Mouse (Mus musculus): Measurements from ENCODE around the gene Camta1.
"Not testable (repeated sequence)": the region's sequence is repeated elsewhere in the genome, so short reads cannot be mapped to it uniquely, and the experiment has no call there.

The Camta1 gene

DNA sequence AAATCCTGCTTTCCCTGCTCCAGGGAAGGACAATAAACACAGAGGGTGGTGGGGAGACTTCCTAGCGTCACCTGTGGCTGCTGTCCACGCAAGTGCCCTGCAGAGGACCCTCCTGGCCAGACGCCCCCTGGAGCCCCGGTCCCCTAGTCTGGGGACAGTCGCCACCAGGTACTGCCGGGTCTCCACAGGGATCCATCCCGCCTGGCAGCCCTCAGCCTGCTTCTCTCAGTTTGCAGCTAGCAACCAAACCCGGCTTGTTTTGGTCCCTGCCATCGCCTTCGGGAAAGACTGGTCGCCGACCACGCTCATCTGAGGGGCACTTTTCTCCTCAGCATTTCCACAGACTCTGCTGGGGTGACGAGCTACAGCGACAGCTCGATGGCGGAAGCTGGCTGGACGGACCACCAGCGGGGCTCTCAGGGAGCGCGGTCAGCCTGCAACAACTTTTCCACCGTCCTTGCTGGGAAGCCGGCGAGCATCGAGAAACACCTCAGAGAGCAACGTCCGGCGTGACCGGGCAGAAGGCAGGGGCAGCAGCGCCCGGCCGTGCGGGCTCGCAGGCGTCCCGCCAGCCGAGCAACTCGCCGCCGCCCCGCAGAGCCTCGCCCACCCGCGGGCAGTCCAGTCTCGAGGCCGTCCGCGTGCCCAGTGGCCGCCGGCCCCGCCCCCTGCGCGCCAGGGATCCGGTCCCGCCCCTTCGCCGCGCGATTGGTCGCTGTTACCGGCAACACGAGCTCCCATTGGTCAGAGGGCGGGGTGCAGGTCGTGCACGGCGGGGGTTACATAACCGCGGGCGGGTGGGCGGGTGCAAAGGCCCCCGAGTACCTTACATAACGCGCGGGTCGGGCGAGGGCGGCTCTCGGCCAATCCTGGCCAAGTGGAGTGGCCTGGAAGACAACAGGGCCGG lies 817.4 kb downstream of the Camta1 start, which contains the start of gene Per3:
Gene Per3, minus strand, starts transcription at position 629 of the 907 bp plus-strand sequence.
- H3K27me3 ChIP-seq (ENCODE audit: insufficient read depth, low read length): peaks cover 11% of the 10 kb centered on the region
- peak within 1 kb of the TSS; percentile 84 for H3K4me3 ChIP-seq (replicated peaks; ENCODE audit: low read length)
- H3K4me1 ChIP-seq (replicated peaks; ENCODE audit: low read depth, low read length): peaks cover 26% of the 10 kb centered on the region
- H3K36me3 ChIP-seq (ENCODE audit: insufficient read depth, low read length): peaks cover 31% of the 10 kb centered on the region
- no peaks in the 10 kb centered on the region for H3K9me3 ChIP-seq (ENCODE audit: low read length)
- TF ChIP-seq POU5F1 (IDR thresholded peaks at IDR 0.05; ENCODE audit: borderline replicate concordance, low read length) (no peak), NANOG (IDR thresholded peaks at IDR 0.05; ENCODE audit: borderline replicate concordance, low read length) (no peak), CTCF (conservative IDR thresholded peaks at IDR 0.05; ENCODE audit: low read length) (no peak)

DNA sequence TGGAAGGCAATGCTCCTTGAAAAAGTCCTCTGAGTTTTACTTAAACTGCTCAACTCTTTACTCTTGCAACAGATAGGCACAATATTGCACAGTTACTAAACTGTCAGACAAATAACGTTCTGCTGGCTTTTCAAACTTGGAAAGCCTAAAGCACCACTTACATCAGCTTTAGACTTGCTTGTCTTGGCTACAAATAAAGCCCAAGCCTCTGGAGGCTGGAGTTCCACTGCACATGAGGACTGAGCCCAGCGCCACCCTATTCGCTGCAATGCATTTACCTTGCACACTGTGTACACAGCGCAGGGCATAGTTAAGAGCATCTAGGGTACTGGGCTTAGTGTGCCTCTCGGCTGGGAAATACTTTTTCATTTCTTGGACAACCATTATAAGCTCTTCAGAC lies 818.4 kb downstream of the Camta1 start:
- Histone ChIP-seq H3K27me3 (ENCODE audit: insufficient read depth, low read length) (peaks cover 11% of the 10 kb centered on the region), H3K4me3 (replicated peaks; ENCODE audit: low read length) (no peak overlapping the region), H3K9me3 (ENCODE audit: low read length) (no peaks in the 10 kb centered on the region), H3K36me3 (ENCODE audit: insufficient read depth, low read length) (peaks cover 21% of the 10 kb centered on the region), H3K4me1 (replicated peaks; ENCODE audit: low read depth, low read length) (peaks cover 26% of the 10 kb centered on the region)
- TF ChIP-seq NANOG (IDR thresholded peaks at IDR 0.05; ENCODE audit: borderline replicate concordance, low read length): no peak
- no peak for TF ChIP-seq POU5F1 (IDR thresholded peaks at IDR 0.05; ENCODE audit: borderline replicate concordance, low read length)
- no peak for TF ChIP-seq CTCF (conservative IDR thresholded peaks at IDR 0.05; ENCODE audit: low read length)

DNA sequence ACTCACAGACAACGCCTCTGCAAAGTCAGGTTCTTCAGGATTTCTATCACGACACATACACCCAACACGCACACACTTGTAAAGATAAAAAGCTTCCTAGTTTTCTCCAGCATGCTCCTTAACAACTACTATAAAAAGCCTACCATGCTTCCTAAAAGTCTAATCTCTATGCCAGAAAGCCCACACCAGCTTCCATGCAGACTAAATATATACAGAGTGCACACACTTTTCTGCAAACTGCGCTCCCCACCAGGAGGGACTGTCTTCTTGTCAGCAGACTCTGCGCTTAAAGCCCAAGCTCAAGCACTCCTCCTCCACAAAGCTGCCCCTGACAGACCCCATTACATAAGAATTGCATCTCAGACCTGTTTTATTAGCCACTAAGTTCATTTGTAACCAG lies 820.2 kb downstream of the Camta1 start:
- H3K9me3 ChIP-seq (ENCODE audit: low read length): no peaks in the 10 kb centered on the region
- TF ChIP-seq POU5F1 (IDR thresholded peaks at IDR 0.05; ENCODE audit: borderline replicate concordance, low read length): no peak
- peak; percentile 42; the same call in 1 of the 2 replicates for TF ChIP-seq NANOG (IDR thresholded peaks at IDR 0.05; ENCODE audit: borderline replicate concordance, low read length)
- TF ChIP-seq CTCF (conservative IDR thresholded peaks at IDR 0.05; ENCODE audit: low read length): no peak
- no peak overlapping the region for H3K4me3 ChIP-seq (replicated peaks; ENCODE audit: low read length)
- peaks cover 11% of the 10 kb centered on the region for H3K27me3 ChIP-seq (ENCODE audit: insufficient read depth, low read length)
- peaks cover 32% of the 10 kb centered on the region for H3K4me1 ChIP-seq (replicated peaks; ENCODE audit: low read depth, low read length)
- peaks cover 9% of the 10 kb centered on the region; the same call in 1 of the 2 replicates for H3K36me3 ChIP-seq (ENCODE audit: insufficient read depth, low read length)

DNA sequence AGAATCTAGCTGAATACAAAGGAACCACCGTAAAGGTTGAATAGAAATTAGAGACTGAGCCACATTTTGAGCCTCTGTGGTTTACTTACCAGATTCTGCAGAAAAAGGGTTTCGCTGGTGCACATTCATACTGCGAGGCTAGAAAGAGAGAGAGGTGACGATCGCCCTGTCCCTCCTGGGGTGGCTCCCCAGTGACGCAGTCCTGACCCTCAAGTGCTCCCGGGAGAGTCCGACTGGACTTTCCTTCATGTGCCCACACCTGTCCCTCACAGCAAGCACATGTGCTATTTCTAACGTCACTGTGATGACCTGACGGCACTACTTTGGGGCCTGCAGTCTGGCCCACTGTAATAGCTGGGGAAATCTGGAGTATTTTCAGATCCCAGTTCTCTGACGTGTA lies 823.9 kb downstream of the Camta1 start:
- H3K4me3 ChIP-seq (replicated peaks; ENCODE audit: low read length): no peak overlapping the region
- H3K9me3 ChIP-seq (ENCODE audit: low read length): no peaks in the 10 kb centered on the region
- peaks cover 19% of the 10 kb centered on the region for H3K4me1 ChIP-seq (replicated peaks; ENCODE audit: low read depth, low read length)
- no peak for TF ChIP-seq CTCF (conservative IDR thresholded peaks at IDR 0.05; ENCODE audit: low read length)
- TF ChIP-seq POU5F1 (IDR thresholded peaks at IDR 0.05; ENCODE audit: borderline replicate concordance, low read length): no peak
- no peak for TF ChIP-seq NANOG (IDR thresholded peaks at IDR 0.05; ENCODE audit: borderline replicate concordance, low read length)
- H3K36me3 ChIP-seq (ENCODE audit: insufficient read depth, low read length): peaks cover 15% of the 10 kb centered on the region
- no peaks in the 10 kb centered on the region for H3K27me3 ChIP-seq (ENCODE audit: insufficient read depth, low read length)

DNA sequence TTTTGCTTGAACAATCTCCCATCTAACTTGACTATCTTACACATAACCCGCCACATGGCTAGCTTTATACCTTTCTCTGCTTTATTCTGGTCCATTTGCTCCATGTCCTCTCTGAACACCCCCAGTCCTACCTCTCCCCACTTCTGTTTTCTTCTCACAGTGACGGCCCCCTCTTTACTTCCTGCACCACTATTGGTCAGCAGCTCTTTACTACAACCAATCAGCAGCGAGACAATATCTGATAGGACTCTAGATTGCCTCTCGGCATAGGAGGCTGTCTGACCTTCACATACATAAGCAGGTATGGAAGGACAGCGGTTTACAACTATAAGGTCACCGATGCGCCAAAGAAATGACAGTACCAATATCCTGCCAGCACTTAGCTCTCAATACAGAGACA lies 825.2 kb downstream of the Camta1 start:
- TF ChIP-seq POU5F1 (IDR thresholded peaks at IDR 0.05; ENCODE audit: borderline replicate concordance, low read length) (no peak), NANOG (IDR thresholded peaks at IDR 0.05; ENCODE audit: borderline replicate concordance, low read length) (no peak; the same call in 1 of the 2 replicates), CTCF (conservative IDR thresholded peaks at IDR 0.05; ENCODE audit: low read length) (no peak)
- Histone ChIP-seq H3K27me3 (ENCODE audit: insufficient read depth, low read length) (no peaks in the 10 kb centered on the region), H3K4me1 (replicated peaks; ENCODE audit: low read depth, low read length) (peaks cover 13% of the 10 kb centered on the region), H3K9me3 (ENCODE audit: low read length) (no peaks in the 10 kb centered on the region), H3K36me3 (ENCODE audit: insufficient read depth, low read length) (peaks cover 15% of the 10 kb centered on the region), H3K4me3 (replicated peaks; ENCODE audit: low read length) (no peak overlapping the region)

DNA sequence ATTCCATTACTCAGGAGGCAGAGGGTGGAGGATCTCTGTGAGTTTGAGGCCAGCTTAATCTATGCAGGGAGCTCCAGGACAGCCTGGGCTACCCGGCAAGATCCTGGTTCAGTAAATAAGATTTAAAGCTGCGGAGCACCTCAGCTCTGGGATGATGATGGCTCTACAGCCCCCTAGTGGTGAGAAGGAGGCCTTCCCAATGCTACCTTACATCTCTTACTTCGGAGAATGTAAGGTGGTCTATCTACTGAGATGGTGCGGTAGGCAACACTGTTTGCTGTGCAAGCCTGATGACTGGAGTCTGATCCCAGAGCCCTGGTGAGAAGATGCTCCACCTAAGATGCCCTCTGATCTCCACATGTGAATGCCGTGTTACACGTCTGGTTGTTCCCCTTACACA lies 834.7 kb downstream of the Camta1 start:
- Histone ChIP-seq H3K36me3 (ENCODE audit: insufficient read depth, low read length) (peaks cover 42% of the 10 kb centered on the region), H3K9me3 (ENCODE audit: low read length) (no peaks in the 10 kb centered on the region), H3K4me1 (replicated peaks; ENCODE audit: low read depth, low read length) (no peaks in the 10 kb centered on the region), H3K4me3 (replicated peaks; ENCODE audit: low read length) (no peak overlapping the region), H3K27me3 (ENCODE audit: insufficient read depth, low read length) (no peaks in the 10 kb centered on the region)
- TF ChIP-seq CTCF (conservative IDR thresholded peaks at IDR 0.05; ENCODE audit: low read length): peak; percentile 74
- TF ChIP-seq POU5F1 (IDR thresholded peaks at IDR 0.05; ENCODE audit: borderline replicate concordance, low read length): no peak
- no peak for TF ChIP-seq NANOG (IDR thresholded peaks at IDR 0.05; ENCODE audit: borderline replicate concordance, low read length)

DNA sequence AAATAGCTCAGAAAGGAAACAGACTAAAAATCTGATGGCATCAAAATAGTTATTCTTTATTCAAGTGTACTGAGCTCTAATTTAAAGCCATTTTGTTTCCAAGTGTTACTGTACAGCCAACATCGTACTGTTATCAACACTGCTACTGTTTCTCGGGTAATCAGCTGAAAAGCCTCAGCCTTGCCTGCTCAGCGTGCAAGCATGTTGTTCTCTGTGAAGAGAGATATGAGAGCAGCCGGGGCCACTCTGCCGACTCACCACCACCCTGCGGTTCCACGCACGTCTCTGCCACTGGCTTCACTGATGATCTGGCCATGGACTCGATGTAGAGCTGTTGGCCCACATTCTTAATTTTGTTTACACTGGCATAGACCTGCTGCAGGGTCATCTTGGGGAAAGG lies 837.5 kb downstream of the Camta1 start:
- TF ChIP-seq POU5F1 (IDR thresholded peaks at IDR 0.05; ENCODE audit: borderline replicate concordance, low read length): no peak
- no peak for TF ChIP-seq CTCF (conservative IDR thresholded peaks at IDR 0.05; ENCODE audit: low read length)
- TF ChIP-seq NANOG (IDR thresholded peaks at IDR 0.05; ENCODE audit: borderline replicate concordance, low read length): no peak
- H3K4me3 ChIP-seq (replicated peaks; ENCODE audit: low read length): no peak overlapping the region

DNA sequence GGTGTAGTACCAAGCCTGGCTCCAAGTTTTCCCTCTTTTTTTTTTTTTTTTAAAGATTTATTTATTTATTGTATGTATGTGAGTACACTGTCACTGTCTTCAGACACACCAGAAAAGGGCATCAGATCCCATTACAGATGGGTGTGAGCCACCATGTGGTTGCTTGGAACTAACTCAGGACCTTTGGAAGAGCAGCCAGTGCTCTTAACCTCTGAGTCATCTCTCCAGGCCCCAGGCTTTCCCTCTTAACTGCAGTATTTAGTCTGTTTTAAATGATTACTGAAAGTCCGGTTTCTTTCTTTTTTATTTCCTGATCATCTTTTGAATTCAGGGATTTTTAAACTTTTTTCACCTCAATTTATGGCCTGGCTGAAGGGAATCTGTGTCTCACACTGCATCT lies 844.3 kb downstream of the Camta1 start:
- not testable (repeated sequence) for H3K4me3 ChIP-seq (replicated peaks; ENCODE audit: low read length); H3K4me1 ChIP-seq (replicated peaks; ENCODE audit: low read depth, low read length); H3K27me3 ChIP-seq (ENCODE audit: insufficient read depth, low read length); H3K9me3 ChIP-seq (ENCODE audit: low read length)
- H3K36me3 ChIP-seq (ENCODE audit: insufficient read depth, low read length): peaks cover 36% of the 10 kb centered on the region

More for the DNA sequence above, 837.5 kb downstream of the Camta1 start:
- Histone ChIP-seq H3K27me3 (ENCODE audit: insufficient read depth, low read length) (no peaks in the 10 kb centered on the region), H3K4me1 (replicated peaks; ENCODE audit: low read depth, low read length) (no peaks in the 10 kb centered on the region), H3K36me3 (ENCODE audit: insufficient read depth, low read length) (peaks cover 49% of the 10 kb centered on the region), H3K9me3 (ENCODE audit: low read length) (no peaks in the 10 kb centered on the region)
